Mouse (Mus musculus) hindbrain, embryonic 11.5 days (tissue): ENCODE measurements around the gene Lrp10. TPM values are rescaled to one million over a fixed set of nuclear protein-coding genes. Genes with fewer than 3 reads are reported as not detected.

Experiments
- ATAC-seq: fragments of 200-750 bp; cut with Nextera tagmentation; 2 replicates; pipeline ENCODE4 v1.8.0; 2017; ENCODE audit warnings: mild to moderate bottlenecking, moderate TSS enrichment, moderate library complexity; ENCODE audit not compliant: low FRiP score
- DNase-seq: peaks from one replicate; pipeline ENCODE4 v3.0.0-alpha.2; 2015; ENCODE audit warnings: low spot score
- H3K27ac ChIP-seq: fragments of 300-500 bp; sonication (generic); 2 replicates; pipeline ENCODE4 v1.5.1; 2014; ENCODE audit warnings: mild to moderate bottlenecking, low read depth, low read length
- H3K27me3 ChIP-seq: fragments of 300-500 bp; sonication (generic); 2 replicates; pipeline ENCODE4 v1.6.1; 2014; ENCODE audit warnings: mild to moderate bottlenecking, low read length, moderate library complexity, mixed read lengths; ENCODE audit not compliant: control insufficient read depth, insufficient read depth
- H3K36me3 ChIP-seq: fragments of 300-500 bp; sonication (generic); 2 replicates; pipeline ENCODE4 v1.6.1; 2014; ENCODE audit warnings: mild to moderate bottlenecking, low read length, moderate library complexity, mixed read lengths; ENCODE audit not compliant: control insufficient read depth, insufficient read depth
- H3K4me1 ChIP-seq: fragments of 300-500 bp; sonication (generic); replicated peaks from 2 replicates; pipeline ENCODE4 v1.6.1; 2014; ENCODE audit warnings: low read length, mixed read lengths; ENCODE audit not compliant: control insufficient read depth, insufficient read depth
- H3K4me2 ChIP-seq: fragments of 300-500 bp; sonication (generic); replicated peaks from 2 replicates; pipeline ENCODE4 v1.6.1; 2014; ENCODE audit warnings: mild to moderate bottlenecking, low read depth, low read length
- H3K4me3 ChIP-seq: fragments of 300-500 bp; sonication (generic); 2 replicates; pipeline ENCODE4 v1.5.1; 2014; ENCODE audit warnings: low read depth, low read length
- H3K9ac ChIP-seq: fragments of 300-500 bp; sonication (generic); 2 replicates; pipeline ENCODE4 v1.6.1; 2014; ENCODE audit warnings: low read depth, low read length
- H3K9me3 ChIP-seq: fragments of 300-500 bp; sonication (generic); 2 replicates; pipeline ENCODE4 v1.6.1; 2016; ENCODE audit warnings: low read length; ENCODE audit not compliant: control insufficient read depth
- WGBS: fragments of 180-500 bp; shearing (Covaris S2); extraction: QIAGEN DNeasy Blood & Tissue Kit; methylation state at CpG from one replicate; pipeline ENCODE4 v1.1.7; 2014; 5-methylcytosine and 5-hydroxymethylcytosine counted together
- polyA plus RNA-seq: library from polyadenylated mRNA; unstranded; fragments of >200 nt; fragmentation: Nextera tagmentation; extraction: Ambion mirVana; gene quantifications from 2 replicates; pipeline ENCODE4 v1.2.1, GENCODE M21; 2014

Gene Lrp10
- polyA plus RNA-seq, 1 experiment from 2014 or later: 19.9 TPM

GRCm38 (mm10) chr14:54463108-54463958 is 604 bp upstream of the Lrp10 start:
- Histone ChIP-seq H3K4me1 (no peaks in the 10 kb centered on the region), H3K4me2 (peak overlapping the region; percentile 87), H3K9me3 (no peaks in the 10 kb centered on the region), H3K36me3 (no peaks in the 10 kb centered on the region), H3K27me3 (no peaks in the 10 kb centered on the region), H3K4me3 (peak overlapping the region; percentile 77), H3K27ac (peak overlapping the region; percentile 65), H3K9ac (peak overlapping the region; percentile 73)
- ATAC-seq: peak; percentile 56; the same call in 1 of the 2 replicates
- no peak for DNase-seq
- WGBS: 16% methylated on average over 12 of the region's 12 CpGs

- peak; percentile 85 for ATAC-seq
- peak overlapping the region; percentile 87 for H3K4me2 ChIP-seq
- H3K4me1 ChIP-seq: no peaks in the 10 kb centered on the region
- peak; percentile 75 for DNase-seq
- H3K4me3 ChIP-seq: peak overlapping the region; percentile 77
- H3K36me3 ChIP-seq: no peaks in the 10 kb centered on the region
- under 1% methylated on average over 54 of the region's 57 CpGs for WGBS
- H3K27ac ChIP-seq: peak overlapping the region; percentile 65
- no peaks in the 10 kb centered on the region for H3K9me3 ChIP-seq
- peak overlapping the region; percentile 73 for H3K9ac ChIP-seq
- H3K27me3 ChIP-seq: no peaks in the 10 kb centered on the region
These were observed 512 bp downstream of the Lrp10 start for GRCm38 (mm10) chr14:54464293-54465005.

GRCm38 (mm10) chr14:54471467-54471866 is 7.5 kb downstream of the Lrp10 start:
- Histone ChIP-seq H3K27me3 (no peaks in the 10 kb centered on the region), H3K4me1 (no peaks in the 10 kb centered on the region), H3K4me3 (no peak overlapping the region), H3K36me3 (no peaks in the 10 kb centered on the region), H3K9me3 (no peaks in the 10 kb centered on the region), H3K27ac (no peak overlapping the region), H3K4me2 (no peak overlapping the region), H3K9ac (no peak overlapping the region)
- no peak for DNase-seq
- 92% methylated on average over 2 of the region's 2 CpGs for WGBS
- no peak for ATAC-seq

- no peak overlapping the region for H3K9ac ChIP-seq
These were observed 8.7 kb downstream of the Lrp10 start for GRCm38 (mm10) chr14:54472671-54473070.

GRCm38 (mm10) chr14:54474744-54475143 is 10.8 kb downstream of the Lrp10 start:
- ATAC-seq (no peak), DNase-seq (no peak)
- Histone ChIP-seq H3K27me3 (peaks cover 2% of the 10 kb centered on the region; the same call in 1 of the 2 replicates), H3K27ac (no peak overlapping the region), H3K9ac (no peak overlapping the region), H3K9me3 (no peaks in the 10 kb centered on the region), H3K36me3 (no peaks in the 10 kb centered on the region), H3K4me1 (0 out of 2 replicates have a peak, but pooled peaks cover 4% of the 10 kb centered on the region), H3K4me2 (no peak overlapping the region), H3K4me3 (no peak overlapping the region)
- WGBS: 87% methylated on average over 5 of the region's 5 CpGs

More at GRCm38 (mm10) chr14:54472671-54473070, 8.7 kb downstream of the Lrp10 start:
- 86% methylated on average over 5 of the region's 5 CpGs for WGBS
- Histone ChIP-seq H3K4me3 (no peak overlapping the region), H3K4me1 (no peaks in the 10 kb centered on the region), H3K9me3 (no peaks in the 10 kb centered on the region), H3K27ac (no peak overlapping the region), H3K4me2 (no peak overlapping the region), H3K36me3 (no peaks in the 10 kb centered on the region), H3K27me3 (peaks cover 2% of the 10 kb centered on the region; the same call in 1 of the 2 replicates)
- DNase-seq: no peak
- no peak for ATAC-seq

GRCm38 (mm10) chr14:54475941-54476844 is 12.3 kb downstream of the Lrp10 start, which contains the start of gene Rem2:
Gene Rem2 (plus strand): TSS chr14:54476100.
- Histone ChIP-seq H3K4me2 (peak within 1 kb of the TSS; percentile 73), H3K27ac (peak within 1 kb of the TSS; percentile 65), H3K9ac (peak within 1 kb of the TSS; percentile 78), H3K4me1 (peaks cover 4% of the 10 kb centered on the region; the same call in 1 of the 2 replicates), H3K36me3 (no peaks in the 10 kb centered on the region), H3K4me3 (peak within 1 kb of the TSS; percentile 52), H3K27me3 (peaks cover 2% of the 10 kb centered on the region; the same call in 1 of the 2 replicates), H3K9me3 (no peaks in the 10 kb centered on the region)
- DNase-seq (peak; percentile 81), ATAC-seq (peak; percentile 88)
- WGBS: under 1% methylated on average over 23 of the region's 23 CpGs

- H3K36me3 ChIP-seq: no peaks in the 10 kb centered on the region
- no peaks in the 10 kb centered on the region for H3K9me3 ChIP-seq
- 66% methylated on average over 15 of the region's 15 CpGs for WGBS
- no peak; the same call in 1 of the 2 replicates for ATAC-seq
- no peak overlapping the region for H3K9ac ChIP-seq
- H3K27ac ChIP-seq: no peak overlapping the region
- peaks cover 2% of the 10 kb centered on the region; the same call in 1 of the 2 replicates for H3K27me3 ChIP-seq
- peaks cover 4% of the 10 kb centered on the region; the same call in 1 of the 2 replicates for H3K4me1 ChIP-seq
- no peak overlapping the region for H3K4me3 ChIP-seq
- no peak for DNase-seq
- H3K4me2 ChIP-seq: peak overlapping the region; percentile 73; the same call in 1 of the 2 replicates
These were observed 13.4 kb downstream of the Lrp10 start for GRCm38 (mm10) chr14:54477172-54477909.
